Mouse (Mus musculus): ENCODE measurements around the gene Dnajc9.

The Dnajc9 gene

GRCm38 (mm10) chr14:20388441-20389129, at the start of gene Dnajc9:
Gene Dnajc9, minus strand, starts transcription at chr14:20388910.
- DNase-seq (ENCODE audit: low read depth): peak; percentile 95

- DNase-seq (ENCODE audit: low read depth): peak; percentile 51
Measured at GRCm38 (mm10) chr14:20436976-20437375, 48.3 kb upstream of the Dnajc9 start.

GRCm38 (mm10) chr14:20432420-20432819, 43.7 kb upstream of the Dnajc9 start:
- DNase-seq (ENCODE audit: low read depth): no peak

- DNase-seq (ENCODE audit: low read depth): no peak
Measured at GRCm38 (mm10) chr14:20431726-20432125, 43.0 kb upstream of the Dnajc9 start.

GRCm38 (mm10) chr14:20429833-20430232, 41.1 kb upstream of the Dnajc9 start:
- DNase-seq (ENCODE audit: low read depth): no peak

- peak; percentile 46 for DNase-seq (ENCODE audit: low read depth)
Measured at GRCm38 (mm10) chr14:20428593-20428992, 39.9 kb upstream of the Dnajc9 start.

- peak; percentile 18 for DNase-seq (ENCODE audit: low read depth)
Measured at GRCm38 (mm10) chr14:20423046-20423445, 34.3 kb upstream of the Dnajc9 start.

GRCm38 (mm10) chr14:20422257-20422656, 33.5 kb upstream of the Dnajc9 start:
- peak; percentile 87 for DNase-seq (ENCODE audit: low read depth)

- peak; percentile 72 for DNase-seq (ENCODE audit: low read depth)
Measured at GRCm38 (mm10) chr14:20400071-20400470, 11.4 kb upstream of the Dnajc9 start.

- DNase-seq (ENCODE audit: low read depth): peak; percentile 67
Measured at GRCm38 (mm10) chr14:20398864-20399263, 10.2 kb upstream of the Dnajc9 start.

GRCm38 (mm10) chr14:20397220-20397619, 8.5 kb upstream of the Dnajc9 start:
- DNase-seq (ENCODE audit: low read depth): no peak

GRCm38 (mm10) chr14:20393205-20393913, 4.6 kb upstream of the Dnajc9 start, which contains the start of gene Mrps16:
Gene Mrps16, minus strand, starts transcription at chr14:20393634.
- peak; percentile 97 for DNase-seq (ENCODE audit: low read depth)

GRCm38 (mm10) chr14:20392326-20392725, 3.6 kb upstream of the Dnajc9 start:
- DNase-seq (ENCODE audit: low read depth): peak; percentile 48

GRCm38 (mm10) chr14:20389446-20390079, 853 bp upstream of the Dnajc9 start:
- DNase-seq (ENCODE audit: low read depth): no peak

GRCm38 (mm10) chr14:20379753-20380430, 8.8 kb downstream of the Dnajc9 start:
- no peak for DNase-seq (ENCODE audit: low read depth)

- DNase-seq (ENCODE audit: low read depth): no peak
Measured at GRCm38 (mm10) chr14:20379087-20379640, 9.5 kb downstream of the Dnajc9 start.

GRCm38 (mm10) chr14:20378313-20379061, 10.2 kb downstream of the Dnajc9 start:
- DNase-seq (ENCODE audit: low read depth): peak; percentile 52

- peak; percentile 36 for DNase-seq (ENCODE audit: low read depth)
Measured at GRCm38 (mm10) chr14:20377112-20377521, 11.6 kb downstream of the Dnajc9 start.

GRCm38 (mm10) chr14:20371854-20372253, 16.9 kb downstream of the Dnajc9 start:
- DNase-seq (ENCODE audit: low read depth): no peak

GRCm38 (mm10) chr14:20370798-20371197, 17.9 kb downstream of the Dnajc9 start:
- no peak for DNase-seq (ENCODE audit: low read depth)

- peak; percentile 33 for DNase-seq (ENCODE audit: low read depth)
Measured at GRCm38 (mm10) chr14:20368271-20368670, 20.4 kb downstream of the Dnajc9 start.
